Mouse (Mus musculus) ES-E14 (cell line): ENCODE measurements around the gene Snx8. TPM values are rescaled to one million over a fixed set of nuclear protein-coding genes. Genes with fewer than 3 reads are reported as not detected.

Source experiments
- DNase-seq: peaks from one replicate; pipeline ENCODE4 v3.0.0-alpha.2; 2013; ENCODE audit warnings: low read depth, low spot score
- H3K27ac ChIP-seq: 2 replicates; pipeline ENCODE4 v1.5.1; 2012; ENCODE audit warnings: low read depth, mild to moderate bottlenecking, low read length, moderate library complexity, mixed read lengths; ENCODE audit not compliant: poor library complexity, insufficient read depth, severe bottlenecking
- H3K36me3 ChIP-seq: 2 replicates; pipeline ENCODE4 v1.6.1; 2012; ENCODE audit warnings: mild to moderate bottlenecking, low read length, moderate library complexity, mixed read lengths; ENCODE audit not compliant: control insufficient read depth, poor library complexity, insufficient read depth, severe bottlenecking
- H3K4me1 ChIP-seq, 2 experiments: fragments of 150-350 bp in 1 of 2; sonication (generic) in 1 of 2; 2 replicates each; pipeline ENCODE4 v1.6.1; 2012; ENCODE audit warnings: low read length in 2 of 2, mild to moderate bottlenecking in 1 of 2, mixed read lengths in 1 of 2; ENCODE audit not compliant: control insufficient read depth in 2 of 2, insufficient read depth in 2 of 2, poor library complexity in 1 of 2
- H3K4me3 ChIP-seq, 2 experiments: fragments of 150-350 bp in 1 of 2; sonication (generic) in 1 of 2; 2 replicates each; pipeline ENCODE4 v1.5.1; 2012; ENCODE audit warnings: low read length in 2 of 2, low read depth in 1 of 2, mild to moderate bottlenecking in 1 of 2, mixed read lengths in 1 of 2; ENCODE audit not compliant: insufficient read depth in 1 of 2, poor library complexity in 1 of 2, severe bottlenecking in 1 of 2
- H3K9ac ChIP-seq: 2 replicates; pipeline ENCODE4 v1.6.1; 2012; ENCODE audit warnings: low read depth, mild to moderate bottlenecking, low read length, mixed read lengths; ENCODE audit not compliant: poor library complexity, insufficient read depth, severe bottlenecking
- H3K9me3 ChIP-seq: fragments of 150-350 bp; sonication (generic); 2 replicates; pipeline ENCODE4 v1.6.1; 2012; ENCODE audit warnings: low read depth, mild to moderate bottlenecking, low read length; ENCODE audit not compliant: control insufficient read depth, insufficient read depth
- CHD2 ChIP-seq: IDR thresholded peaks from 2 replicates; pipeline ENCODE4 v1.6.1; 2014; ENCODE audit warnings: mild to moderate bottlenecking, low read depth, low read length, inconsistent platforms
- HCFC1 ChIP-seq: IDR thresholded peaks from 2 replicates; pipeline ENCODE4 v1.6.1; 2012; ENCODE audit warnings: low read length, inconsistent platforms, borderline replicate concordance; ENCODE audit not compliant: insufficient read depth
- MAFK ChIP-seq: IDR thresholded peaks from 2 replicates; pipeline ENCODE4 v1.6.1; 2014; ENCODE audit warnings: mild to moderate bottlenecking, low read depth, low read length, inconsistent platforms; ENCODE audit not compliant: insufficient read depth
- ZC3H11A ChIP-seq: IDR thresholded peaks from 2 replicates; pipeline ENCODE4 v1.6.1; 2012; ENCODE audit warnings: low read depth, mild to moderate bottlenecking, inconsistent platforms, low read length, borderline replicate concordance
- ZNF384 ChIP-seq: IDR thresholded peaks from 2 replicates; pipeline ENCODE4 v1.6.1; 2012; ENCODE audit warnings: low read depth, low read length, inconsistent platforms
- in situ Hi-C, 2 experiments: fragments of 600-800 bp; cut with MboI; formaldehyde crosslinking; loops; one replicate each; pipeline ENCODE4 v1.15.1; 2025; ENCODE audit warnings: low sequenced_read_pairs in 2 of 2, inconsistent platforms in 1 of 2; ENCODE audit not compliant: unreplicated experiment in 2 of 2
- total RNA-seq: library from RNA; depleted of rRNA; stranded (reverse); fragments of 300-350 nt; gene quantifications from 2 replicates; pipeline ENCODE4 v1.2.3, GENCODE M21; 2012

Snx8 gene
- total RNA-seq, 1 experiment = 27.9 TPM

DNA sequence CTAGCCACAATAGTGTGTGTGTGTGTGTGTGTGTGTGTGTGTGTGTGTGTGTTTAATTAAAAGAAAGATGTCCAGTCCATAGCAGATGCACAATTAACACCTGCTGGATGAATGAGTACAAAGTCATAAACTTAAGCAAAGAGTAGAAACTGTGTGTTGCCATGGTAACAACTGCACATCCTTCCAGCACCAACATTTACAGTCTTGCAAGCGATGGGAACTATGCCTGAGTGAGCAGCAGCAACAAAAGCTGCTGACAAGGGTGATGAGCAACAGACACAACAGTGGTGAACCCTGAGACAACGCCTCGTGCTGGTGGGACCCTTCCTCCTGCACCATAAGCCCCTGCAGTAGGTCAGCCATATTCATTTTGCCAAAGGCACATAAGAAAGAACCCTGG, 14.8 kb downstream of the Snx8 start:
- Histone ChIP-seq H3K36me3 (no peaks in the 10 kb centered on the region), H3K9me3 (no peaks in the 10 kb centered on the region), H3K4me1 (peaks cover 0 to 11% of the 10 kb centered on the region in 2 experiments; a peak in 2 of 4 replicates), H3K9ac (no peak overlapping the region), H3K27ac (no peak overlapping the region), H3K4me3 (no peak overlapping the region)
- no peak for DNase-seq
- no peak for TF ChIP-seq CHD2
- TF ChIP-seq HCFC1 = no peak
- TF ChIP-seq ZC3H11A = no peak
- TF ChIP-seq MAFK = no peak
- TF ChIP-seq ZNF384 = no peak
- in situ Hi-C loops = no loop called here

GRCm38 (mm10) chr5:140373711-140374110, 15.4 kb downstream of the Snx8 start:
- DNase-seq = no peak
- in situ Hi-C loops = no loop called here
- Histone ChIP-seq H3K9ac (no peak overlapping the region), H3K4me1 (peaks cover 0 to 8% of the 10 kb centered on the region in 2 experiments; a peak in 2 of 4 replicates), H3K27ac (no peak overlapping the region), H3K9me3 (no peaks in the 10 kb centered on the region), H3K4me3 (no peak overlapping the region), H3K36me3 (no peaks in the 10 kb centered on the region)
- no peak for TF ChIP-seq HCFC1
- no peak for TF ChIP-seq ZNF384
- TF ChIP-seq ZC3H11A = no peak
- TF ChIP-seq MAFK = no peak

DNA sequence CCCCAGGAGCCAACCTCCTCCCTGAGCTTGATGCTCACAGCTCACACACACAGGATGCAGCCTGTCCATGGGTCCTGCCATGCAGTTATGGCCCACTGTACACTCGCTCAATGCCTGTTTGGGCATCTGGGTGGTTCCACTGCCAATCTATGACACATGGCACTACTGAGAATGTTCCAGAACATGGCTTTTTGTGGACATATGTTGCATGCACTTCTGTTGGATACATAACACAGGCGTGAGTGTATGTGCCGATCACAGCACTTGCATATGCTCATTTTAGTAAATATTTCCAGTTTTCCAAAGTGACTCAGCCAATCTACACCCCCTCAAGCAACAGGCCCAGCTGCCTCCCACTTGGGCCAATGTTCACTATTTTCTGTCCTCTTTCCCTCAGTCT, 17.4 kb downstream of the Snx8 start:
- no peak for DNase-seq
- no peak overlapping the region for H3K27ac ChIP-seq

DNA sequence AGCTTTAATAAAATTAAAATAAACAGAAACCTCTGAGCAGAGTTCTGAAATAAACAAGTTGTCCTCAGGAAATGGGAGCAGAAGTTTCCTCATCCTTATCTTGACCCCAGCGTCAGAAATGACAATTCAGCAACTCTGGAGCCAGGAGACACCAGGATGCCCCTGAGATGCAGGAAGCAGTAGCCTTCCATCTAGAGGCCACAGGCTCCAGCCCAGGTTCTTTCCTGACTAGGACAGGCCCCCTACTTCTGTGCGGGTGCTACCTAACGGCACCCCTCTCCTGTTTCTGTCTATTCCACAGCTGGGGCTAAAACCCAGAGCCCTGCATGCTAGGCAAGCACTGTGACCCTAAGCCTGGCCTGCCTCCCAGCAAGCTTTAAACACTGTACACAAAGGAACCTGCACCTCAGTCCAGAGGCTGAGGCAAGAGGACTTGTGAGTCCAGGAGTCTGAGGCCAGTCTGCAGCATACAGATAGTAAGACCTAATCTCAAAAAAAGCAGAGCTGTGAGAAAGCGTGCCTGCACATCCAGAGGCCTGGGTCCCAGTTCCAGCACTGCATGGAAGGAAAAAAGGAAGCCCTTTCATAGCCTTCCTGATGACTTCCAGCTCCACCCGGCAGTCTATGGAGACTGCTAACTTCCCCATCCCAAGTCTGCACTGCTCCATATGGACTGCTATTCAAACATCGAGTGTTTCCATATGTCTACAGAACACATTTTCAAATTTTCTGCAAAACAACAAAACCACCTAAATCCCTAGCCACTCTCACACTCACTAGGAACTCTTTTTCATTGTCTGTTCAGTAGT, 18.4 kb downstream of the Snx8 start:
- no peak for TF ChIP-seq ZNF384
- TF ChIP-seq HCFC1 = no peak
- TF ChIP-seq MAFK = no peak
- no peak for TF ChIP-seq CHD2
- no peak for TF ChIP-seq ZC3H11A
- no peak overlapping the region for H3K4me3 ChIP-seq
- no peak for DNase-seq
- in situ Hi-C loops = no loop called here
- H3K4me1 ChIP-seq = peaks cover 3 to 10% of the 10 kb centered on the region in 2 experiments; a peak in 2 of 4 replicates
- H3K9me3 ChIP-seq = no peaks in the 10 kb centered on the region
- H3K9ac ChIP-seq = no peak overlapping the region
- H3K27ac ChIP-seq = no peak overlapping the region
- no peaks in the 10 kb centered on the region for H3K36me3 ChIP-seq

More for the DNA sequence above, 17.4 kb downstream of the Snx8 start:
- H3K36me3 ChIP-seq = no peaks in the 10 kb centered on the region
- no peak for TF ChIP-seq ZNF384
- TF ChIP-seq MAFK = no peak
- TF ChIP-seq CHD2 = no peak
- TF ChIP-seq HCFC1 = no peak
- no peak for TF ChIP-seq ZC3H11A
- peaks cover 1 to 10% of the 10 kb centered on the region in 2 experiments; a peak in 2 of 4 replicates for H3K4me1 ChIP-seq
- H3K9ac ChIP-seq = no peak overlapping the region
- H3K4me3 ChIP-seq = no peak overlapping the region
- in situ Hi-C loops = no loop called here
- H3K9me3 ChIP-seq = no peaks in the 10 kb centered on the region

GRCm38 (mm10) chr5:140369466-140369865, 19.6 kb downstream of the Snx8 start:
- no peak overlapping the region for H3K9ac ChIP-seq
- H3K36me3 ChIP-seq = no peaks in the 10 kb centered on the region
- no peaks in the 10 kb centered on the region for H3K9me3 ChIP-seq
- DNase-seq = no peak
- TF ChIP-seq MAFK = no peak
- no peak for TF ChIP-seq HCFC1
- no peak for TF ChIP-seq ZNF384
- TF ChIP-seq CHD2 = no peak
- no peak for TF ChIP-seq ZC3H11A
- in situ Hi-C loops = no loop called here
- H3K4me1 ChIP-seq = peaks cover 3 to 14% of the 10 kb centered on the region in 2 experiments; a peak in 2 of 4 replicates
- no peak overlapping the region for H3K27ac ChIP-seq
- no peak overlapping the region for H3K4me3 ChIP-seq
